Mouse (Mus musculus) brain, embryonic 14.5 days (tissue): Measurements from ENCODE around the gene Gpr89.

Experiments
- CTCF ChIP-seq: fragments of 200-500 bp; IDR thresholded peaks from 2 replicates; pipeline ENCODE4 v1.5.1; 2012; ENCODE audit warnings: inconsistent platforms, mild to moderate bottlenecking, moderate library complexity, borderline replicate concordance; ENCODE audit not compliant: insufficient read depth, insufficient read length; ENCODE audit errors: extremely low read depth
- POLR2A ChIP-seq: fragments of 200-500 bp; IDR thresholded peaks from 2 replicates; pipeline ENCODE4 v1.6.1; 2012; ENCODE audit warnings: mild to moderate bottlenecking, inconsistent platforms, borderline replicate concordance; ENCODE audit not compliant: poor library complexity, insufficient read depth, insufficient read length, severe bottlenecking; ENCODE audit errors: extremely low read depth

DNA sequence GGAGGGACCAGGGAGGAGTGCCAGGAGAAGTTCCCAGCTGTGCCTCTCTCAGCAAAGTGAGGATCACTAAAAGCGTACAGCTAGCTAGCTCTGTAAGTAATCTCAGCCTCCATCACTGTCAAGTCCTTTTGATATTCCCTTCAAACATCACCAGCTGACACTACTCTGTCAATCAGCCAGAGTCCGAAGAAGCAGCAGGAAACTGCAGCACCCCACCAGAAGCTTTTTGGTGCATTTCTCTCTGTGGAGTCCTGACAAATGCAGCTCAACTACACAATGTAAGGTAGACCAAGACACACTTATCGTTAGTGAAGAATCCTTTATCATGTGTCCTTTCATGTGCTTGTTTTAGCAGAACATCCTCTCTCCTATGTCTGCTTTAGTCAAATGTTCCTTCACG, 83.6 kb downstream of the Gpr89 start:
- TF ChIP-seq CTCF = no peak
- no peak for TF ChIP-seq POLR2A
